Mouse (Mus musculus) E14TG2a.4 (cell line): ENCODE results near the gene Clpsl2.

Experiments
- CTCF ChIP-seq: conservative IDR thresholded peaks from 2 replicates; pipeline ENCODE4 v1.5.1; 2014; ENCODE audit warnings: low read length
- NANOG ChIP-seq: IDR thresholded peaks from 2 replicates; pipeline ENCODE4 v1.6.1; 2014; ENCODE audit warnings: borderline replicate concordance, low read length, mixed read lengths
- POU5F1 ChIP-seq: IDR thresholded peaks from 2 replicates; pipeline ENCODE4 v1.6.1; 2014; ENCODE audit warnings: low read length, borderline replicate concordance

DNA sequence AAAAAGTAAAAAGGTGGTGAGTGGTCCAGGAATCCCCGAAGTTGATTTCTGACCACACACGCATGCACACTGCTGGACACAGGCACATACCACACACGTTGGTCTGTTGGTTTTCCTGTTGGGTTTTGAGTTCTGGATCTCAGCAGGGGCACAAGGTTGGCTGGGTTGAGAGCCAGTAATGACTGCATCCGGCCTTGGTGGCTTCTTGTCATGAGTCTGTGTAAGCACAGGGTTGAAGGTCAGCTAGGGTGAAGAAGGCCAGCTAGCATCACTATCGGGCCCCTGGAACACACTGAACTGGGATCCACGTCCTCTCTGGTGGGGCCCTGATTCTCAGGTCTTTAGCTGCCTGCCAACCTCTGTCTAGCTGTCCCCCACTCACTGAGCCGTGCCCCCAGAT, 23.3 kb downstream of the Clpsl2 start:
- TF ChIP-seq CTCF, result no peak
- TF ChIP-seq NANOG, result no peak
- TF ChIP-seq POU5F1, result no peak
